ENCODE assay signal across 11 mouse cellular contexts in genomic region chr1:39713300-39713699, GRCm38 (mm10). TPM values are rescaled to one million over a fixed set of nuclear protein-coding genes. Genes with fewer than 3 reads are reported as not detected.
A peak's percentile ranks its signal among the peaks of the same experiment; 100 is the strongest.
DNase-seq lines count a peak whose midpoint lies in the region; ATAC-seq and TF ChIP-seq lines count a peak whose summit lies in the region.
"Had no signal": no experiment of that assay in that cellular context is flagged by ENCODE, and none has a peak within 500 bp of the region (broad histone marks: within the 10 kb centered on the region; RNA-seq: fewer than 3 reads in every experiment).

No protein-coding gene starts in this region.

- no peaks in the 10 kb centered on the region for H3K36me3 ChIP-seq in forebrain, embryonic 10.5 days (replicated peaks)
- H3K36me3 ChIP-seq in forebrain, postnatal 0 days (ENCODE audit: insufficient read depth), result no peaks in the 10 kb centered on the region
- H3K36me3 ChIP-seq in kidney, embryonic 14.5 days (ENCODE audit: control insufficient read depth, insufficient read depth, low read length), result no peaks in the 10 kb centered on the region
- no peaks in the 10 kb centered on the region for H3K36me3 ChIP-seq in C2C12 (ENCODE audit: control insufficient read depth, insufficient read depth)
- H3K36me3 ChIP-seq in intestine, postnatal 0 days (ENCODE audit: control insufficient read depth, insufficient read depth), result no peaks in the 10 kb centered on the region
- H3K36me3 ChIP-seq: midbrain, embryonic 12.5 days had no signal

- no peak overlapping the region for H3K9ac ChIP-seq in forebrain, postnatal 0 days
- 0 out of 2 replicates have a peak overlapping the region, but pooled peaks have one; percentile 23 for H3K9ac ChIP-seq in kidney, embryonic 14.5 days (ENCODE audit: low read depth, low read length)
- H3K9ac ChIP-seq in intestine, postnatal 0 days (ENCODE audit: low read depth, low read length), result no peak overlapping the region
- H3K9ac ChIP-seq: midbrain, embryonic 12.5 days had no signal

- no peaks in the 10 kb centered on the region for H3K79me2 ChIP-seq in C2C12 (ENCODE audit: control insufficient read depth, insufficient read depth)

- H3ac ChIP-seq in C2C12 (ENCODE audit: control insufficient read depth, insufficient read length, low read depth), result no peak overlapping the region

- peaks cover 32% of the 10 kb centered on the region for H3K4me1 ChIP-seq in forebrain, embryonic 10.5 days
- no peaks in the 10 kb centered on the region for H3K4me1 ChIP-seq in forebrain, postnatal 0 days (ENCODE audit: insufficient read depth)
- H3K4me1 ChIP-seq in kidney, embryonic 14.5 days (ENCODE audit: control insufficient read depth, insufficient read depth, low read length), result peaks cover 14% of the 10 kb centered on the region
- H3K4me1 ChIP-seq in intestine, postnatal 0 days (replicated peaks; ENCODE audit: control insufficient read depth, insufficient read depth, low read length), result no peaks in the 10 kb centered on the region
- H3K4me1 ChIP-seq: midbrain, embryonic 12.5 days had no signal

- TF ChIP-seq CTCF in forebrain, postnatal 0 days (IDR thresholded peaks at IDR 0.05; ENCODE audit: low read depth), result no peak
- TF ChIP-seq CTCF in C2C12 (IDR thresholded peaks at IDR 0.05; ENCODE audit: control insufficient read depth, insufficient read depth, insufficient read length), result no peak
- TF ChIP-seq CTCF in intestine, postnatal 0 days (IDR thresholded peaks at IDR 0.05; ENCODE audit: low read depth), result no peak

- 89% methylated on average over 8 of the region's 8 CpGs for WGBS in forebrain, embryonic 10.5 days
- WGBS in forebrain, postnatal 0 days, result 88% methylated on average over 8 of the region's 8 CpGs
- WGBS in kidney, embryonic 14.5 days, result 90% methylated on average over 8 of the region's 8 CpGs
- 82% methylated on average over 8 of the region's 8 CpGs for WGBS in intestine, postnatal 0 days

- H3K27ac ChIP-seq in forebrain, embryonic 10.5 days, result peak overlapping the region; percentile 56
- no peak overlapping the region for H3K27ac ChIP-seq in forebrain, postnatal 0 days (ENCODE audit: low read depth, low read length)
- H3K27ac ChIP-seq in kidney, embryonic 14.5 days (ENCODE audit: low read depth, low read length), result peak overlapping the region; percentile 85
- peak overlapping the region; percentile 17; the same call in 1 of the 2 replicates for H3K27ac ChIP-seq in intestine, postnatal 0 days (ENCODE audit: low read depth, low read length)
- H3K27ac ChIP-seq: midbrain, embryonic 12.5 days had no signal

- H3K4me3 ChIP-seq in forebrain, embryonic 10.5 days, result no peak overlapping the region
- no peak overlapping the region for H3K4me3 ChIP-seq in forebrain, postnatal 0 days (ENCODE audit: low read depth, low read length)
- no peak overlapping the region for H3K4me3 ChIP-seq in kidney, embryonic 14.5 days (ENCODE audit: low read length)
- H3K4me3 ChIP-seq in C2C12 (ENCODE audit: insufficient read depth, poor library complexity, severe bottlenecking), result no peak overlapping the region
- no peak overlapping the region for H3K4me3 ChIP-seq in intestine, postnatal 0 days (ENCODE audit: low read depth, low read length)
- H3K4me3 ChIP-seq: midbrain, embryonic 12.5 days had no signal

- DNase-seq in forebrain, embryonic 10.5 days (ENCODE audit: extremely low spot score, low spot score), result no peak
- no peak for DNase-seq in forebrain, postnatal 0 days
- no peak for DNase-seq in kidney, adult 9 months
- no peak for DNase-seq in B cell, adult 2 months
- DNase-seq in layer of hippocampus, postnatal 10 days (ENCODE audit: low spot score in 2 of 2), result no peak

- H3K4me2 ChIP-seq in forebrain, postnatal 0 days (ENCODE audit: low read depth), result no peak overlapping the region
- no peak overlapping the region for H3K4me2 ChIP-seq in kidney, embryonic 14.5 days (replicated peaks; ENCODE audit: low read depth, low read length)
- no peak overlapping the region for H3K4me2 ChIP-seq in intestine, postnatal 0 days (replicated peaks; ENCODE audit: low read depth)
- H3K4me2 ChIP-seq: midbrain, embryonic 12.5 days had no signal

- no peaks in the 10 kb centered on the region for H3K79me3 ChIP-seq in C2C12 (ENCODE audit: low read depth)

- H3K27me3 ChIP-seq in forebrain, embryonic 10.5 days (ENCODE audit: poor library complexity, severe bottlenecking), result peaks cover 1% of the 10 kb centered on the region; the same call in 1 of the 2 replicates
- H3K27me3 ChIP-seq in forebrain, postnatal 0 days (ENCODE audit: insufficient read depth, low read length), result no peaks in the 10 kb centered on the region
- no peaks in the 10 kb centered on the region for H3K27me3 ChIP-seq in kidney, embryonic 14.5 days (ENCODE audit: control insufficient read depth, insufficient read depth, low read length)
- no peaks in the 10 kb centered on the region for H3K27me3 ChIP-seq in C2C12 (ENCODE audit: control insufficient read depth, insufficient read depth, insufficient read length)
- H3K27me3 ChIP-seq in intestine, postnatal 0 days (replicated peaks; ENCODE audit: control insufficient read depth, insufficient read depth, low read length), result no peaks in the 10 kb centered on the region
- H3K27me3 ChIP-seq: midbrain, embryonic 12.5 days had no signal

- H3K9me3 ChIP-seq in forebrain, embryonic 10.5 days, result no peaks in the 10 kb centered on the region
- no peaks in the 10 kb centered on the region for H3K9me3 ChIP-seq in forebrain, postnatal 0 days (ENCODE audit: low read length)
- no peaks in the 10 kb centered on the region for H3K9me3 ChIP-seq in kidney, embryonic 14.5 days (ENCODE audit: control insufficient read depth, low read length)
- H3K9me3 ChIP-seq in intestine, postnatal 0 days (ENCODE audit: control insufficient read depth), result no peaks in the 10 kb centered on the region
- H3K9me3 ChIP-seq: midbrain, embryonic 12.5 days had no signal

- ATAC-seq in forebrain, postnatal 0 days, result no peak
- no peak for ATAC-seq in kidney, embryonic 14.5 days (ENCODE audit: low FRiP score, low TSS enrichment)
- no peak for ATAC-seq in intestine, postnatal 0 days

TF ChIP-seq in C2C12, 6 proteins besides CTCF, POLR2A, EP300 and RAD21:
- TF ChIP-seq CEBPB (IDR thresholded peaks at IDR 0.05; ENCODE audit: low read depth), result no peak
- no peak for TF ChIP-seq MYOG (IDR thresholded peaks at IDR 0.05; ENCODE audit: control insufficient read depth, extremely low read depth, insufficient read length)
- no peak for TF ChIP-seq USF1 (IDR thresholded peaks at IDR 0.05; ENCODE audit: low read depth)
- TF ChIP-seq MYOD1 (IDR thresholded peaks at IDR 0.05; ENCODE audit: control insufficient read depth, insufficient read length, low read depth), result peak; percentile 60

RNA-seq across cellular contexts. Expression of gene Rfx8, which starts 7.5 kb away (rescaled TPM):
- 0.22 and 0.34 TPM in 2 replicates for polyA plus RNA-seq in forebrain, embryonic 10.5 days (2016; fragmentation: Nextera tagmentation; extraction: Ambion mirVana)
- 0.52 TPM in 1 of 2 replicates, not detected in the other for total RNA-seq in forebrain, postnatal 0 days (2014; rRNA removed)
- 0.22 and 0.34 TPM in 2 replicates for polyA plus RNA-seq in forebrain, postnatal 0 days (2015; fragmentation: Nextera tagmentation; extraction: Ambion mirVana)
- 0.18 TPM in 1 of 2 replicates, not detected in the other for polyA plus RNA-seq in kidney, embryonic 14.5 days (2014; fragmentation: Nextera tagmentation; extraction: Ambion mirVana)
- 0.02 TPM for polyA plus RNA-seq in C2C12 (2012; fragmentation: generic; extraction: Trizol)
- polyA plus RNA-seq in intestine, postnatal 0 days (2015; fragmentation: Nextera tagmentation; extraction: Ambion mirVana), result 0.09 and 0.16 TPM in 2 replicates
- under 1 TPM in 1 of 2 experiments, not detected in 1; 0.31 TPM for total RNA-seq in layer of hippocampus, postnatal 10 days (2021)
- total RNA-seq: left cerebral cortex, postnatal 10 days had no signal
- polyA plus RNA-seq: inflammation-experienced regulatory T-cells, adult 6 months had no signal
